Mouse (Mus musculus): ENCODE data around the gene Rgl2.
A peak's percentile ranks its signal among the peaks of the same experiment; 100 is the strongest.
"Not testable (repeated sequence)": the region's sequence is repeated elsewhere in the genome, so short reads cannot be mapped to it uniquely, and the experiment has no call there.

The Rgl2 gene

GRCm38 (mm10) chr17:33951021-33951946 is 21.9 kb downstream of the Rgl2 start, which contains the start of gene B3galt4:
TSS of gene B3galt4 (minus strand) at chr17:33951488.
- peak; percentile 72 to 75 for DNase-seq

GRCm38 (mm10) chr17:33952015-33952414 is 22.7 kb downstream of the Rgl2 start:
- not testable (repeated sequence) for DNase-seq

- no peak for DNase-seq
Observed at GRCm38 (mm10) chr17:33952879-33953278, 23.5 kb downstream of the Rgl2 start.

GRCm38 (mm10) chr17:33953310-33953709 is 24.0 kb downstream of the Rgl2 start:
- no peak for DNase-seq

- DNase-seq: no peak
Observed at GRCm38 (mm10) chr17:33953961-33954565, 24.7 kb downstream of the Rgl2 start.

- no peak for DNase-seq
Observed at GRCm38 (mm10) chr17:33954646-33955554, 25.6 kb downstream of the Rgl2 start.

GRCm38 (mm10) chr17:33955555-33956214 is 26.3 kb downstream of the Rgl2 start, which contains the start of the genes Vps52 and Rps18:
TSS of gene Vps52 (plus strand) at chr17:33955812.
TSS of gene Rps18 (minus strand) at chr17:33956001.
- peak; percentile 98 for DNase-seq

- DNase-seq: no peak
Observed at GRCm38 (mm10) chr17:33956336-33956735, 27.0 kb downstream of the Rgl2 start.

- no peak for DNase-seq
Observed at GRCm38 (mm10) chr17:33957493-33957892, 28.1 kb downstream of the Rgl2 start.

- no peak for DNase-seq
Observed at GRCm38 (mm10) chr17:33958451-33958850, 29.1 kb downstream of the Rgl2 start.

- no peak for DNase-seq
Observed at GRCm38 (mm10) chr17:33959135-33959534, 29.8 kb downstream of the Rgl2 start.

- DNase-seq: no peak
Observed at GRCm38 (mm10) chr17:33959948-33960347, 30.6 kb downstream of the Rgl2 start.

- no peak for DNase-seq
Observed at GRCm38 (mm10) chr17:33962876-33963275, 33.5 kb downstream of the Rgl2 start.

- no peak for DNase-seq
Observed at GRCm38 (mm10) chr17:33965082-33965845, 35.9 kb downstream of the Rgl2 start.

- DNase-seq: no peak
Observed at GRCm38 (mm10) chr17:33965846-33966550, 36.7 kb downstream of the Rgl2 start.

GRCm38 (mm10) chr17:33968489-33968888 is 39.1 kb downstream of the Rgl2 start:
- DNase-seq: peak; percentile 85 to 87

GRCm38 (mm10) chr17:33968927-33969326 is 39.6 kb downstream of the Rgl2 start:
- peak; percentile 82 to 83 for DNase-seq

GRCm38 (mm10) chr17:33969394-33969793 is 40.1 kb downstream of the Rgl2 start:
- peak; percentile 62 to 67 for DNase-seq

GRCm38 (mm10) chr17:33972691-33973090 is 43.3 kb downstream of the Rgl2 start:
- DNase-seq: peak in 1 of 2 experiments; percentile 26

GRCm38 (mm10) chr17:33973572-33973971 is 44.2 kb downstream of the Rgl2 start:
- no peak for DNase-seq

Data from B cell, adult 2 months (primary cell).